Mouse (Mus musculus): ENCODE measurements around the gene Mmp24.

Mmp24 gene

GRCm38 (mm10) chr2:155775685-155776263 lies 632 bp downstream of the Mmp24 start:
- no peak for DNase-seq (ENCODE audit: low spot score)

DNA sequence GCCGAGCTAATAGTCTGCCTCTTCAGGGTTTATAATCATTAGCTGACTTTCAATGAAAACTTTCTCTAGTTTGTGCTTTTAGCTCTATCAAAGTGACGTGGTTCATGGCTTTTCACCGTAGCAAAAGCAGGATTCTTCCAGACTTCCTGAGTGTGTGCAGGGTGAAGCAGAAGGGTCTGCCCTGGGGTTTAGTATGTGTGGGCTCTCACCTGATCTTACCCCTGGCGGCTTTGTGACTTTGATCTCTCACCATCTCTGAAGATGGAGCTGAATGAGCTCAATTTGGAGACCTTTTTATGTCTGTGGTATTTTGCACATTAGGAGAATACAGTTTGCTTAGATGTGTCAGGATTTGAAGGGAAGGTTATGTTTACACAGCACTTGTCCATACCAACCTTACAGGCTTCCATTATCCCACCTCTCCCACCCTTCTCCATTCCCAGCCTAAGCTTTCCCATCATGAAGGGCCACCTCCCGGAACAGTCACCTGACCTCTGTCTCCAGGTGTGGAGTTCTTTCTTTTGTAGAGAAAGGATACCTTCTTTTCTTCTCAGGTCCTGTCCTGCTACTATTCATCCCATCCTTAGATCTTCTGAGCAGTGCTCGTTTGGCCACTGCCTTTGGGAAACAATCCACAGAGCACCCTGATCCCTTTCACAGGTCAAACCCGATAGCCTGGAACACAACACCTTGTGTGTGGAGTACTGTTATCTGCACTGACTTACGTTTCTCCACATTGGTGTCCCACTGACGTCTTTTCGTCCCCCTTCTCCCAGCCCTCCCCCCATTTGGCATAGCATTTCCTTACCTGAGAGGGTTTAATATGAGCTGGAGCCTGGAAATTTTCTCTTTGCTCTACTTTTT lies 1.9 kb downstream of the Mmp24 start:
- no peak for DNase-seq (ENCODE audit: low spot score)

- DNase-seq (ENCODE audit: low spot score), result no peak
These were observed 2.5 kb downstream of the Mmp24 start for GRCm38 (mm10) chr2:155777688-155777985.

- DNase-seq (ENCODE audit: low spot score), result no peak
These were observed 2.9 kb downstream of the Mmp24 start for GRCm38 (mm10) chr2:155778004-155778403.

DNA sequence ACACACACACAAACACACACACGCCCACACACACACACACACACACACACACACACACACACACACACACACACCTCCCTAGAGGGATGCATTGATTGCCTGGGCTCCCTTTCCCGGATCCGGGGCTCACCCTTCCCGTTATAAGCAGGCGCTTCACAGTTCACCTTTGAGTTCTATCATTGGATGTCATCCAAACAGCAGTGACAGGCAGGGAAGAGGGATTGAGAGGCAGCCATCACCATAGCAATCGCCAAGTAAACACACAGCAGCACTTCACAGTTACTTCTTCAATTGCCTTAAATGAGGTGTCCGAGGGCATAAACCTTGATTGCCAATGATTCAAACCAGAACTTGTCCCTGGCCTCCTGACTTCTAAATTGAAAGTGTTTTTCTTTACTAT lies 3.9 kb downstream of the Mmp24 start:
- no peak for DNase-seq (ENCODE audit: low spot score)

GRCm38 (mm10) chr2:155779506-155779905 lies 4.4 kb downstream of the Mmp24 start:
- no peak for DNase-seq (ENCODE audit: low spot score)

DNA sequence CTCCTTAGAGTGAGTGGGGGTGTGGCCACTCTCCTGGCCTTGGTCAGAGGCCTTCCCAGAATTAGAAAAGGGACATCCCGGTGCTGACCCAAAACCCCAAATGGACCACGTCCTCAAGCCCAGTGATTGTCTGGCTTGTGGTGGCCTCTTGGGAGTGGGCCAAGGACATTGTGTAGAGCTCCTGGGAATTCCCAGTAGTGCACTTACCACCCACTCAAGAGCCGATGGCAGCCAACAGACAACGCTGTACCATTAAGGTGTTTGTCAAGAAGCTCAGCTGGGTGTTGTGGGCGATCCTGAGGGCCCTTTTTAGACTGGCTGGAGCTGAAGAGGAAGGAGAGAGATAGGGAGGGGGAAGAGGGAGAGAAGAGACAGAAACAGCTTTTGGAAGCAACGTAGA lies 9.4 kb downstream of the Mmp24 start:
- DNase-seq (ENCODE audit: low spot score), result no peak

DNA sequence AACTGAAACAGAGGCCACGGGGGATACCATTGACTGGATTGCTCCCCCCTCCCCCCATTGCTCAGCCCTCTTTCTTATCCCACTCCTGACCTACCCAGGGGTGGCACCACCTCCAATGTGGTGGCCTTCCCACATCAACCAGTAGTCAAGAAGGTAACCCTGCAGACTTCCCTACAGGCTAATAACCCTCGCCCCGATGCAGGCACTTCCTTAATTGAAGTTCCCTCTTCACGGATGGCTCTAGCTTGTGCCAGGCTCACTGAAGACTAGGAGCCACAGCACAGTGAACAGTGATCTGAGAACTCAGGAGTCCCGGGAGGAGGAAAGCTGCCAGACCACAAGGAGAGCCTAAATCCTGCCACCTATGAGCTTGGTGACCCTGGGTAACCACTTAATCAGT lies 11.8 kb downstream of the Mmp24 start:
- DNase-seq (ENCODE audit: low spot score), result no peak

DNA sequence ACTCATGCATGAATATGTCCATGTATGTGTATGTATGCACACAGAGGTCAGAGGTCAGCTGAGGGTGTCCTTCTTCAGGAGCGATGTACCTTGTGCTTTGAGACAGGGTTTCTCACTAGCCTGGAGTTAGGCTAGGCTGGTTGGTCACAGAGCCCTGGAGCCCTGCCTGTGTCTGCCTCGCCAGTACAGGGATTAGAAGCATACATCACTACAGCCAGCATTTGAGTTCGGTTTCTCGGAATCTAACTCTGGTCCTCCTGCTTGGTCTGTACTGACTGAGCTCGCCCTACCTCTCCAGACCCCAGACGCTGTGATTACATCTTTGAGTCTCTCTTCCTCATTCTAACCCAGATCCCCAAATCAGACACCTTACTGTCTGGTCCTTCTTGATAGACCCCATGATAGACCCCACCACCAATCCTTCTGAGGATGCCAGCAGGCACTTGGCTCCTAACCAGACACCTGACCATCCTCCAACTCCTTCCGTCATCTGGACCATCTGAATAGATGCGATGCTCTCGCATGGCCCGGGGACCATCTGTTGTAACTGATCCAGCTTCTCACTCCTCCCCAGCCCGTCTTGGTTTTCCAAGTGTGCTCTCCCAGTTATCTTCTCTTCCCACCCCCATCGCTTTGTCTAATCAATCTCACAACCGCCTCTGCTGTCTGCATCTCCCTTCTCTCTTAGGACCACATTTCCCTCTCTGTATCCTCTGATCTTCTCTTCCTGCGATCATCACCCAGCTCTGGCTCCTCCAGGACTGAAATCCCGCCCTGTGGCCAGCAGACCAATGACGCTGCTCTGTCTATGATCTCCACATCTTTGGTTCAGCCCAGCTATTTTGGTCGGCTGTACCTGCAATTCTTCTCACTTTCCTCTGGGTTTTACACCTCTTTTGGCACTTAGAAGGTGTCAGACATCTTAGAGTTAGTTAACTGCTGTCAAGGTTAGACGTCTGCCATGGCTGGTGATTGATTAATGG lies 13.1 kb downstream of the Mmp24 start:
- no peak for DNase-seq (ENCODE audit: low spot score)

DNA sequence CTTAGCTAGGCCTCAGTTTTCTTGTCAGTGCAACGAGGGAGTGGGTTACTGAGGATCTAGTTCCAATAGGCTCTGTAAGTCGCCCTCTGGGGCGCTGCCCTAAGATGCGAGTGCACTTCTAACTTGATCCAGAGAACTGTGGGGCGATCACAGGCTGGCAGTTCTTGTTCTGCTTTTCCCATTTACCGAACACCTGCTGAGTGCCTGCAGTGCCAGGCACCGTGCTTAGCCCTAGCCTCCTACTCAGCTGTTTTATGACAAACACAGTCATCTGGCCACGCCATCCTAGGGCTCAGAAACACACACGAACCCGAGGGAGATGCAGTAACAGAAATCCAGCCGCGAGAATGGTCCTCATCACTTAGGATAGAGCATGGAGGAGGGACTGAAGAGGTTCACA lies 17.8 kb downstream of the Mmp24 start:
- DNase-seq (ENCODE audit: low spot score), result no peak

- no peak for DNase-seq (ENCODE audit: low spot score)
These were observed 19.7 kb downstream of the Mmp24 start for GRCm38 (mm10) chr2:155794674-155795445.

GRCm38 (mm10) chr2:155798613-155799012 lies 23.5 kb downstream of the Mmp24 start:
- DNase-seq (ENCODE audit: low spot score), result no peak

DNA sequence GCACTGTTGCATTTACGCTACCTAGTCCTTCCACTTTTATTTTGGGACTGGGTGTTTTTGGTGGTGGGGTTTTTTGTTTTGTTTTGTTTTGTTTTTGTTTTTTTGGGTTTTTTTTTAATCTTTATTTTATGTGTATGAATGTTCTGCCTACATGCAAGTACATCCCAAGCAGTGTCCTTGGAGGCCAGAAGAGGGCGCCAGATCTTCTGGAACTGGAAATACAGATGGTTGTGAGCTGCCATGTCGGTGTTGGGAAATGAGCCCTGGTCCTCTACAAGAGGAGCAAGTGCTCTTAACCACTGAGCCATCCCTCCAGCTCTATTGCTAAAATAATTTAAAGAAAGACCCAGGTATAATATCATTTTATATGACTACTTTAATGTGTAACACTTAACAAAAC lies 27.6 kb downstream of the Mmp24 start:
- no peak for DNase-seq (ENCODE audit: low spot score)

- DNase-seq (ENCODE audit: low spot score), result no peak
These were observed 28.9 kb downstream of the Mmp24 start for GRCm38 (mm10) chr2:155804053-155804452.

- no peak for DNase-seq (ENCODE audit: low spot score)
These were observed 30.2 kb downstream of the Mmp24 start for GRCm38 (mm10) chr2:155805231-155805924.

DNA sequence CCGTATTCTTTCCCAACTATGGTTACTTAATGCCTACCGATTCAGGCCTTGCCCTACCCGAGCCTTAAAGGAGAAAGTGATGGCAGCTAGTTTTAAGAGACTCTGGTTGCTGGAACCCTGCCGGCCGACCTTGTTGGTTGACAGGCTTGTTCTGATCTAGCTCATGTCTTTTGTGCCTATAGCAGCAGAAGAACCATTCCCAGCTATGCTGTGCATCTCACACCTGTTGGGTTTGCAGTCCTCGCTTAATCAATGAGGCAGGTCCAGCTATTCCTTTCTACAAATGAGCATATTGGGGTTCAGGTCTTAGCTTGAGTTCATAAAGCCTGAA lies 30.7 kb downstream of the Mmp24 start:
- no peak for DNase-seq (ENCODE audit: low spot score)

GRCm38 (mm10) chr2:155806548-155806947 lies 31.4 kb downstream of the Mmp24 start:
- no peak for DNase-seq (ENCODE audit: low spot score)

DNA sequence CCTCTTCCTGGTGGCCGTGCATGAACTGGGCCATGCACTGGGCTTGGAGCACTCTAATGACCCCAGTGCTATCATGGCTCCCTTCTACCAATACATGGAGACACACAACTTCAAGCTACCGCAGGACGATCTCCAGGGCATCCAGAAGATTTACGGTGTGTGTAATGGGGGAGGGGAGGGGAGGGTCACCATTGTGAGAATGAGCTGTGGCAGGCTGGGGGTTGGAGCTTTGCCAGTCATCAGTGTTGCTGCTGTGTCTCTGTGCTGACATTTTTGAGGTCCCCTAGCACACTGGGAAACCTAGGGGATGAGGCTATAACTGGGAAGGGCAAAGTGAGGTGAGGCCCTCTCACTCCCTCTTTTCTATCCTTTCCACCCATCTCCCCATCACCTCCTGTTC lies 32.3 kb downstream of the Mmp24 start:
- no peak for DNase-seq (ENCODE audit: low spot score)

DNA sequence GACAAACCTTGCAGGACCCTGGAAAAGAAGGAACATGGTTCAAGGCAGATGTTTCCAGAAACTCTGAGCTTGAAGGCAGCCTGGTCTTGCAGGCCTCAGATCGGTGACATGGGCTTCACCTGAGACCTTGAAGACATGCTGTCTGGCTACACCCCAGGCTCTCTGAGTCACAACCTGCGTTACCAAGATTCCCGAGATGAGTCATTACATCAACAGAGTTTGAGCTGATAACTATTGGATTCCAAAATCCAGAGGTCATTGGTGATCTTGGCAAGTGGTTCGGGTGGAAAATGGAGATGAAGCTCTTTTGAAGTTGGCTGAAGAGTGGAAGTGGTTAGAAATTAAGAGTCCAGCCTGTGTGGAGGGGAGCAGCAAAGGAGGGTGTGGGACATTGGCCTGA lies 34.5 kb downstream of the Mmp24 start:
- DNase-seq (ENCODE audit: low spot score), result no peak

- DNase-seq (ENCODE audit: low spot score), result peak; percentile 84
These were observed 36.8 kb downstream of the Mmp24 start for GRCm38 (mm10) chr2:155811821-155812396.

DNA sequence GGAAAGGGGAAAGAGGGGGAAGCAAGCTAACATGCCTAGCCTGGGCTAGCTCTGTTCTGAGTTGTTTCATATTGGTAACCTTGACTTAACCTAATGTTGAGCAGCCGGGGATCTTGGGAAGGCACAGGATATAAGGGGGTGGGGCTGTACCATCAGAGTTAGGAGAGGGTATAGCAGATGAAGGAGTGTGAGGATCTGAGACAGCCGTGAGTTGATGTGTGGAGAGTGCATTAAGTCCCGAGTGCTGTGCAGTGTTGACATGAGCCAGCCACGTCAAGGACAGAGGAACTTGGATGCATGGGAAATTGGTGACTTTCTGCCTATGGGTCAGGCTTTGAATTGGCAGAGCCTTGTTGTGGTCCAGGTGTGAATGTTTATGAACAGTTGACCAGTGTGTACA lies 37.5 kb downstream of the Mmp24 start:
- no peak for DNase-seq (ENCODE audit: low spot score)
